Mouse (Mus musculus) limb, embryonic 11.5 days (tissue): ENCODE results near the gene Trnp1. TPM values are rescaled to one million over a fixed set of nuclear protein-coding genes. Genes with fewer than 3 reads are reported as not detected.

Experiments
- ATAC-seq: fragments of 200-750 bp; cut with Nextera tagmentation; 2 replicates; pipeline ENCODE4 v1.8.0; 2017; ENCODE audit warnings: low read depth; ENCODE audit not compliant: insufficient number of reproducible peaks, low FRiP score, low TSS enrichment
- DNase-seq: peaks from one replicate; pipeline ENCODE4 v3.0.0-alpha.2; 2015; ENCODE audit warnings: low spot score
- H3K27ac ChIP-seq: fragments of 300-500 bp; sonication (generic); replicated peaks from 2 replicates; pipeline ENCODE4 v1.5.1; 2014; ENCODE audit warnings: low read depth, mild to moderate bottlenecking, low read length
- H3K27me3 ChIP-seq: fragments of 300-500 bp; sonication (generic); 2 replicates; pipeline ENCODE4 v1.6.1; 2014; ENCODE audit warnings: mild to moderate bottlenecking, low read length, mixed read lengths; ENCODE audit not compliant: control insufficient read depth, insufficient read depth
- H3K36me3 ChIP-seq: fragments of 300-500 bp; sonication (generic); 2 replicates; pipeline ENCODE4 v1.6.1; 2014; ENCODE audit warnings: mild to moderate bottlenecking, low read length, moderate library complexity, mixed read lengths; ENCODE audit not compliant: control insufficient read depth, insufficient read depth
- H3K4me1 ChIP-seq: fragments of 300-500 bp; sonication (generic); 2 replicates; pipeline ENCODE4 v1.6.1; 2014; ENCODE audit warnings: low read length, mixed read lengths; ENCODE audit not compliant: control insufficient read depth, insufficient read depth
- H3K4me2 ChIP-seq: fragments of 300-500 bp; sonication (generic); 2 replicates; pipeline ENCODE4 v1.6.1; 2014; ENCODE audit warnings: low read depth, mild to moderate bottlenecking, moderate library complexity; ENCODE audit not compliant: severe bottlenecking
- H3K4me3 ChIP-seq: fragments of 300-500 bp; sonication (generic); 2 replicates; pipeline ENCODE4 v1.5.1; 2014; ENCODE audit warnings: low read depth, low read length
- H3K9ac ChIP-seq: fragments of 300-500 bp; sonication (generic); 2 replicates; pipeline ENCODE4 v1.6.1; 2014; ENCODE audit warnings: mild to moderate bottlenecking, low read length
- H3K9me3 ChIP-seq: fragments of 300-500 bp; sonication (generic); 2 replicates; pipeline ENCODE4 v1.6.1; 2016; ENCODE audit warnings: low read length; ENCODE audit not compliant: control insufficient read depth
- WGBS: fragments of 180-500 bp; shearing (Covaris S2); extraction: QIAGEN DNeasy Blood & Tissue Kit; methylation state at CpG from one replicate; pipeline ENCODE4 v1.1.7; 2014; 5-methylcytosine and 5-hydroxymethylcytosine counted together
- polyA plus RNA-seq: library from polyadenylated mRNA; unstranded; fragments of >200 nt; fragmentation: Nextera tagmentation; extraction: Ambion mirVana; gene quantifications from 2 replicates; pipeline ENCODE4 v1.2.1, GENCODE M21; 2014

The Trnp1 gene
- polyA plus RNA-seq, 1 experiment from 2014 or later: 1.5 TPM

- Histone ChIP-seq H3K4me3 (no peak overlapping the region), H3K9ac (no peak overlapping the region), H3K36me3 (no peaks in the 10 kb centered on the region), H3K4me1 (no peaks in the 10 kb centered on the region), H3K27ac (no peak overlapping the region), H3K4me2 (no peak overlapping the region), H3K27me3 (no peaks in the 10 kb centered on the region), H3K9me3 (no peaks in the 10 kb centered on the region)
- ATAC-seq (no peak), DNase-seq (no peak)
- 77% methylated on average over 4 of the region's 4 CpGs for WGBS
These were observed 37.0 kb downstream of the Trnp1 start for GRCm38 (mm10) chr4:133461362-133461761.

GRCm38 (mm10) chr4:133460796-133461325 lies 37.5 kb downstream of the Trnp1 start:
- ATAC-seq (no peak), DNase-seq (no peak)
- Histone ChIP-seq H3K4me2 (no peak overlapping the region), H3K27me3 (no peaks in the 10 kb centered on the region), H3K9me3 (no peaks in the 10 kb centered on the region), H3K4me1 (no peaks in the 10 kb centered on the region), H3K36me3 (no peaks in the 10 kb centered on the region), H3K4me3 (no peak overlapping the region), H3K27ac (no peak overlapping the region), H3K9ac (no peak overlapping the region)
- WGBS: 33% methylated on average over 5 of the region's 5 CpGs

GRCm38 (mm10) chr4:133460006-133460405 lies 38.3 kb downstream of the Trnp1 start:
- no peak overlapping the region for H3K27ac ChIP-seq
- DNase-seq: no peak
- ATAC-seq: no peak
- 53% methylated on average over 1 of the region's 1 CpGs for WGBS
- H3K9me3 ChIP-seq: no peaks in the 10 kb centered on the region
- H3K4me3 ChIP-seq: no peak overlapping the region
- H3K9ac ChIP-seq: no peak overlapping the region
- no peaks in the 10 kb centered on the region for H3K4me1 ChIP-seq
- H3K36me3 ChIP-seq: no peaks in the 10 kb centered on the region
- no peak overlapping the region for H3K4me2 ChIP-seq
- H3K27me3 ChIP-seq: no peaks in the 10 kb centered on the region

- H3K9me3 ChIP-seq: no peaks in the 10 kb centered on the region
- no peaks in the 10 kb centered on the region for H3K27me3 ChIP-seq
- no peak for DNase-seq
- H3K4me2 ChIP-seq: no peak overlapping the region
- WGBS: 85% methylated on average over 3 of the region's 3 CpGs
- no peaks in the 10 kb centered on the region for H3K4me1 ChIP-seq
- no peak overlapping the region for H3K9ac ChIP-seq
- no peak overlapping the region for H3K27ac ChIP-seq
- ATAC-seq: no peak
- no peak overlapping the region for H3K4me3 ChIP-seq
- H3K36me3 ChIP-seq: no peaks in the 10 kb centered on the region
These were observed 40.3 kb downstream of the Trnp1 start for GRCm38 (mm10) chr4:133458044-133458443.

GRCm38 (mm10) chr4:133452433-133452832 lies 45.9 kb downstream of the Trnp1 start:
- Histone ChIP-seq H3K9me3 (no peaks in the 10 kb centered on the region), H3K36me3 (no peaks in the 10 kb centered on the region), H3K9ac (no peak overlapping the region), H3K27me3 (no peaks in the 10 kb centered on the region), H3K27ac (no peak overlapping the region), H3K4me1 (peaks cover 4% of the 10 kb centered on the region; the same call in 1 of the 2 replicates), H3K4me3 (no peak overlapping the region), H3K4me2 (no peak overlapping the region)
- ATAC-seq (no peak), DNase-seq (no peak)
- WGBS: 73% methylated on average over 7 of the region's 7 CpGs

- Histone ChIP-seq H3K4me2 (no peak overlapping the region), H3K9me3 (no peaks in the 10 kb centered on the region), H3K36me3 (no peaks in the 10 kb centered on the region), H3K27ac (no peak overlapping the region), H3K4me1 (peaks cover 4% of the 10 kb centered on the region; the same call in 1 of the 2 replicates), H3K9ac (no peak overlapping the region), H3K4me3 (no peak overlapping the region), H3K27me3 (no peaks in the 10 kb centered on the region)
- DNase-seq: peak; percentile 95
- WGBS: 11% methylated on average over 10 of the region's 10 CpGs
- ATAC-seq: no peak
These were observed 46.8 kb downstream of the Trnp1 start for GRCm38 (mm10) chr4:133451536-133451935.

- no peaks in the 10 kb centered on the region for H3K36me3 ChIP-seq
- no peak overlapping the region for H3K4me2 ChIP-seq
- no peaks in the 10 kb centered on the region for H3K27me3 ChIP-seq
- peak; percentile 87 for DNase-seq
- no peak for ATAC-seq
- no peaks in the 10 kb centered on the region for H3K9me3 ChIP-seq
- H3K4me1 ChIP-seq: peaks cover 4% of the 10 kb centered on the region; the same call in 1 of the 2 replicates
- H3K27ac ChIP-seq: no peak overlapping the region
- H3K4me3 ChIP-seq: no peak overlapping the region
- 16% methylated on average over 13 of the region's 13 CpGs for WGBS
- H3K9ac ChIP-seq: no peak overlapping the region
These were observed 48.6 kb downstream of the Trnp1 start for GRCm38 (mm10) chr4:133449726-133450125.

- H3K27ac ChIP-seq: no peak overlapping the region
- 58% methylated on average over 8 of the region's 8 CpGs for WGBS
These were observed 49.5 kb downstream of the Trnp1 start for GRCm38 (mm10) chr4:133448708-133449388.

More at GRCm38 (mm10) chr4:133448708-133449388, 49.5 kb downstream of the Trnp1 start:
- Histone ChIP-seq H3K27me3 (no peaks in the 10 kb centered on the region), H3K4me1 (peaks cover 4% of the 10 kb centered on the region; the same call in 1 of the 2 replicates), H3K4me2 (no peak overlapping the region), H3K9me3 (no peaks in the 10 kb centered on the region), H3K4me3 (no peak overlapping the region), H3K9ac (no peak overlapping the region), H3K36me3 (no peaks in the 10 kb centered on the region)
- DNase-seq: no peak
- no peak for ATAC-seq
